ENCODE assay signal across 8 mouse cellular contexts in the genomic region with DNA sequence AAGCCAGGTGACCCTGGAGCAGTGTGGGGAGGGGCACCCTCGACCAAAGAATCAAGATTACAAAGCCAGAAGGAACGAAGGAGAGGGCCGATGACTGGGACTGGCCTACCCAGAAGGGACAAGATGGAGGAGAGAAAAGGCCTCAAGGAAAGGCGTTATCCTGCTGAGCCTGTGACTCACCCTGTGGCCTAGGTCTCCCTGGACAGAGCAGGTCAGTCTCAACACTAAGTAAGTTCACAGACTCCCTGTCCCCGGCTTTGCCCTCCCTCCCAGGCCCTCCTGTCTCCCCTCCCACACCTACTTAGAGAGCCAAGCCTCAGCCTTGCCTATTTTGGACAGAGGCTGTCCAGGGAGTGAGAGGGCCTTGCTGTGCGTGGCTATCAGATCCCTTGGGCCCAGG. TPM values are rescaled to one million over a fixed set of nuclear protein-coding genes. Genes with fewer than 3 reads are reported as not detected.
DNase-seq lines count a peak whose midpoint lies in the region; ATAC-seq and TF ChIP-seq lines count a peak whose summit lies in the region.

A gene (plus strand): TSS at position 79 of the 400 bp plus-strand sequence.

- DNase-seq in thymus, postnatal 4 days = peak; percentile 42
- no peak for DNase-seq in thymus, postnatal 36 days
- DNase-seq in forebrain, embryonic 10.5 days (ENCODE audit: extremely low spot score, low spot score) = no peak
- DNase-seq in heart, postnatal 25 days (ENCODE audit: low spot score) = no peak
- DNase-seq in spleen, postnatal 10 days (ENCODE audit: low spot score in 2 of 2) = no peak
- no peak for DNase-seq in lung, postnatal 36 days

- no peak within 1 kb of the TSS for H3K4me3 ChIP-seq in forebrain, embryonic 10.5 days
- H3K4me3 ChIP-seq in limb, embryonic 13.5 days = no peak within 1 kb of the TSS
- no peak within 1 kb of the TSS for H3K4me3 ChIP-seq in small intestine, adult 2 months (ENCODE audit: low read depth, low read length)

- H3K9ac ChIP-seq in limb, embryonic 13.5 days = no peak within 1 kb of the TSS

- H3K36me3 ChIP-seq in forebrain, embryonic 10.5 days (replicated peaks) = no peaks in the 10 kb centered on the region
- H3K36me3 ChIP-seq in limb, embryonic 13.5 days = no peaks in the 10 kb centered on the region
- H3K36me3 ChIP-seq in small intestine, adult 2 months (ENCODE audit: control insufficient read depth, insufficient read depth, low read length) = no peaks in the 10 kb centered on the region

- intact Hi-C loops in heart, postnatal 25 days (cut with DNase I) = loop anchor here (1.0 to 2.0 kb wide), 3 partner anchors 32 to 69 kb away; no protein-coding TSS in a partner anchor

- H3K9me3 ChIP-seq in forebrain, embryonic 10.5 days = no peaks in the 10 kb centered on the region
- no peaks in the 10 kb centered on the region for H3K9me3 ChIP-seq in limb, embryonic 13.5 days

- WGBS in forebrain, embryonic 10.5 days = 70% methylated on average over 6 of the region's 6 CpGs
- WGBS in limb, embryonic 13.5 days = 64% methylated on average over 6 of the region's 6 CpGs
- 62% methylated on average over 6 of the region's 6 CpGs for WGBS in small intestine, adult 2 months

- peak within 1 kb of the TSS; percentile 27; the same call in 1 of the 2 replicates for H3K4me2 ChIP-seq in limb, embryonic 13.5 days (replicated peaks)

- peaks cover 8% of the 10 kb centered on the region; the same call in 1 of the 2 replicates for H3K4me1 ChIP-seq in forebrain, embryonic 10.5 days
- no peaks in the 10 kb centered on the region for H3K4me1 ChIP-seq in limb, embryonic 13.5 days
- no peaks in the 10 kb centered on the region; the same call in 1 of the 2 replicates for H3K4me1 ChIP-seq in small intestine, adult 2 months (ENCODE audit: control insufficient read depth, insufficient read depth, insufficient read length, low read length)

- no peak for ATAC-seq in limb, embryonic 13.5 days (ENCODE audit: low FRiP score, low read depth)

- no peaks in the 10 kb centered on the region for H3K27me3 ChIP-seq in forebrain, embryonic 10.5 days (ENCODE audit: poor library complexity, severe bottlenecking)
- H3K27me3 ChIP-seq in limb, embryonic 13.5 days = no peaks in the 10 kb centered on the region
- no peaks in the 10 kb centered on the region for H3K27me3 ChIP-seq in small intestine, adult 2 months (ENCODE audit: control insufficient read depth, insufficient read depth, low read length)

- no peak for TF ChIP-seq CTCF in small intestine, adult 2 months (IDR thresholded peaks at IDR 0.05; ENCODE audit: extremely low read depth, insufficient read length, insufficient replicate concordance, low read depth, low read length)

- 0 out of 2 replicates have a peak within 1 kb of the TSS, but pooled peaks have one; percentile 25 for H3K27ac ChIP-seq in forebrain, embryonic 10.5 days
- no peak within 1 kb of the TSS for H3K27ac ChIP-seq in limb, embryonic 13.5 days
- no peak within 1 kb of the TSS for H3K27ac ChIP-seq in small intestine, adult 2 months (ENCODE audit: insufficient read depth, low read depth, low read length)

- no peak for TF ChIP-seq POLR2A in small intestine, adult 2 months (IDR thresholded peaks at IDR 0.05; ENCODE audit: low read depth, low read length)

RNA-seq across cellular contexts. Expression of the gene that starts here (rescaled TPM):
- 41.9 and 42.0 TPM in 2 replicates for polyA plus RNA-seq in forebrain, embryonic 10.5 days (2016; fragmentation: Nextera tagmentation; extraction: Ambion mirVana)
- total RNA-seq in heart, postnatal 25 days (2021) = 10 to 100 TPM; 48.0 to 56.7 TPM
- 74.0 and 77.5 TPM in 2 replicates for polyA plus RNA-seq in limb, embryonic 13.5 days (2015; fragmentation: Nextera tagmentation; extraction: Ambion mirVana)
- 140 and 147 TPM in 2 replicates for polyA plus RNA-seq in small intestine, adult 2 months (2012; rRNA removed)
